Comparison of ENCODE assay signal across 14 mouse cellular contexts in the genomic region with DNA sequence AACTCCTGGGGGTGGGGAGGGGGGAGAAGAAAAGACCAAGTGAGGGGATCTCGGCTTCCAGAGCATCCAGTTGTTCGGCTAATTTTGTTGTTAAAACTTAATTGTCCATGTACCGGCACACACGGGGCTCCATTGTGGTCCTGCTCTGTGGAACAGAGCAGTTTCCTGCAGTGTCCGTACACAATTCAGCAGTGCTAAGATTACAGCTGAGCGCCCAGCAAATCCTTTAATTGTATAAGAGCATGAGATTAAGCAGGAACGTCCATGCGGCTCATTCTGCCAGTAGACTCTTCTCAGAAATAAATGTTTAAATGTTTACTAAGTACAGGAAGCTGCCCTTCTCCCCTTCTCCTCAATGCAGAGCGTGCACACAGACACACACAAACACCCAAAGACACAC. TPM values are rescaled to one million over a fixed set of nuclear protein-coding genes. Genes with fewer than 3 reads are reported as not detected.
A peak's percentile ranks its signal among the peaks of the same experiment; 100 is the strongest.
DNase-seq lines count a peak whose midpoint lies in the region; ATAC-seq lines count a peak whose summit lies in the region.
"Had no signal": no experiment of that assay in that cellular context is flagged by ENCODE, and none has a peak within 500 bp of the region (broad histone marks: within the 10 kb centered on the region; RNA-seq: fewer than 3 reads in every experiment).

No protein-coding gene starts in this region.

- peaks cover 15% of the 10 kb centered on the region; the same call in 1 of the 2 replicates for H3K4me1 ChIP-seq in forebrain, embryonic 11.5 days (replicated peaks; ENCODE audit: control insufficient read depth, insufficient read depth, low read length)
- H3K4me1 ChIP-seq in forebrain, embryonic 16.5 days (replicated peaks; ENCODE audit: control insufficient read depth, insufficient read depth, low read length) = peaks cover 20% of the 10 kb centered on the region
- H3K4me1 ChIP-seq in kidney, embryonic 15.5 days = peaks cover 12% of the 10 kb centered on the region; the same call in 1 of the 2 replicates

- H3K9me3 ChIP-seq in forebrain, embryonic 11.5 days (ENCODE audit: control insufficient read depth, low read length) = no peaks in the 10 kb centered on the region
- no peaks in the 10 kb centered on the region for H3K9me3 ChIP-seq in forebrain, embryonic 16.5 days (ENCODE audit: control insufficient read depth, low read length)
- no peaks in the 10 kb centered on the region for H3K9me3 ChIP-seq in kidney, embryonic 15.5 days (replicated peaks)

- ATAC-seq in forebrain, embryonic 11.5 days (replicated peaks; ENCODE audit: low FRiP score) = no peak
- ATAC-seq in forebrain, embryonic 16.5 days = no peak
- ATAC-seq in kidney, embryonic 15.5 days (replicated peaks; ENCODE audit: low FRiP score) = no peak
- ATAC-seq in frontal cortex, adult (ENCODE audit: low TSS enrichment) = no peak
- no peak for ATAC-seq in CD4-positive, CD25-positive, alpha-beta regulatory T cell, adult 4 months

- DNase-seq in forebrain, embryonic 11.5 days (ENCODE audit: low spot score) = no peak
- DNase-seq in kidney, adult 18-20 months = no peak
- DNase-seq in embryo, embryonic 10.5 days (ENCODE audit: low spot score) = peak; percentile 48
- peak; percentile 46 for DNase-seq in retina, adult 2 months (ENCODE audit: low read depth, low spot score)
- DNase-seq: adrenal gland, postnatal 10 days; heart, adult 2 months; heart, postnatal 4 days; kidney, postnatal 4 days; lung, adult 18-20 months had no signal

- peaks cover 29% of the 10 kb centered on the region for H3K27me3 ChIP-seq in forebrain, embryonic 11.5 days (ENCODE audit: control insufficient read depth, insufficient read depth, low read length)
- H3K27me3 ChIP-seq in forebrain, embryonic 16.5 days (replicated peaks; ENCODE audit: control insufficient read depth, insufficient read depth, low read length) = peaks cover 8% of the 10 kb centered on the region
- peaks cover 10% of the 10 kb centered on the region; the same call in 1 of the 2 replicates for H3K27me3 ChIP-seq in kidney, embryonic 15.5 days

- 7% methylated on average over 9 of the region's 9 CpGs for WGBS in forebrain, embryonic 11.5 days
- WGBS in forebrain, embryonic 16.5 days = 6% methylated on average over 9 of the region's 9 CpGs
- WGBS in kidney, embryonic 15.5 days = 25% methylated on average over 9 of the region's 9 CpGs

- H3K9ac ChIP-seq in forebrain, embryonic 11.5 days (ENCODE audit: low read length) = no peak overlapping the region
- H3K9ac ChIP-seq in forebrain, embryonic 16.5 days (replicated peaks; ENCODE audit: low read depth, low read length) = no peak overlapping the region
- 0 out of 2 replicates have a peak overlapping the region, but pooled peaks have one; percentile 1 for H3K9ac ChIP-seq in kidney, embryonic 15.5 days

- H3K4me2 ChIP-seq in forebrain, embryonic 11.5 days (ENCODE audit: low read depth, low read length, severe bottlenecking) = peak overlapping the region; percentile 33; the same call in 1 of the 2 replicates
- no peak overlapping the region for H3K4me2 ChIP-seq in forebrain, embryonic 16.5 days (ENCODE audit: low read length)
- peak overlapping the region; percentile 43; the same call in 1 of the 2 replicates for H3K4me2 ChIP-seq in kidney, embryonic 15.5 days

- no peaks in the 10 kb centered on the region for H3K36me3 ChIP-seq in forebrain, embryonic 11.5 days (ENCODE audit: control insufficient read depth, insufficient read depth, low read length)
- H3K36me3 ChIP-seq in forebrain, embryonic 16.5 days (ENCODE audit: control insufficient read depth, insufficient read depth) = peaks cover 3% of the 10 kb centered on the region; the same call in 1 of the 2 replicates
- no peaks in the 10 kb centered on the region for H3K36me3 ChIP-seq in kidney, embryonic 15.5 days

- no peak overlapping the region for H3K4me3 ChIP-seq in forebrain, embryonic 11.5 days (ENCODE audit: low read depth, low read length)
- no peak overlapping the region for H3K4me3 ChIP-seq in forebrain, embryonic 16.5 days (replicated peaks; ENCODE audit: low read length)
- H3K4me3 ChIP-seq in kidney, embryonic 15.5 days (replicated peaks) = 0 out of 2 replicates have a peak overlapping the region, but pooled peaks have one; percentile 12
- H3K4me3 ChIP-seq: heart, adult 2 months; myocyte had no signal

- H3K27ac ChIP-seq in forebrain, embryonic 11.5 days (ENCODE audit: low read depth, low read length) = no peak overlapping the region
- no peak overlapping the region for H3K27ac ChIP-seq in forebrain, embryonic 16.5 days (ENCODE audit: low read length)
- H3K27ac ChIP-seq in kidney, embryonic 15.5 days = no peak overlapping the region
- H3K27ac ChIP-seq: heart, adult 2 months had no signal

RNA-seq across cellular contexts. Expression of gene Hspa12a, which starts 38.1 kb away (rescaled TPM):
- polyA plus RNA-seq in forebrain, embryonic 11.5 days (2014; fragmentation: Nextera tagmentation; extraction: Ambion mirVana) = 6.5 and 7.4 TPM in 2 replicates
- 67.5 and 69.7 TPM in 2 replicates for polyA plus RNA-seq in forebrain, embryonic 16.5 days (2015; fragmentation: Nextera tagmentation; extraction: Ambion mirVana)
- polyA plus RNA-seq in kidney, embryonic 15.5 days (2015; fragmentation: Nextera tagmentation; extraction: Ambion mirVana) = 15.2 and 16.6 TPM in 2 replicates
- polyA plus RNA-seq in CD4-positive, CD25-positive, alpha-beta regulatory T cell, adult 4 months (2017; shearing (Covaris generic)) = 1 to 10 TPM in 1 of 2 experiments, under 1 TPM in 1; 0.98 to 2.1 TPM

RNA-seq across cellular contexts. Expression of gene Eno4, which starts 38.3 kb away (rescaled TPM):
- 0.98 and 1.9 TPM in 2 replicates for polyA plus RNA-seq in forebrain, embryonic 11.5 days (2014; fragmentation: Nextera tagmentation; extraction: Ambion mirVana)
- polyA plus RNA-seq in forebrain, embryonic 16.5 days (2015; fragmentation: Nextera tagmentation; extraction: Ambion mirVana) = 1.6 and 1.7 TPM in 2 replicates
- polyA plus RNA-seq in kidney, embryonic 15.5 days (2015; fragmentation: Nextera tagmentation; extraction: Ambion mirVana) = 0.42 and 0.65 TPM in 2 replicates
- not detected for polyA plus RNA-seq in CD4-positive, CD25-positive, alpha-beta regulatory T cell, adult 4 months (2017; shearing (Covaris generic))

Comparison
In these comparisons a context has a peak if more than half of its experiments do, and no peak if none do; other contexts are left out.
1. DNase-seq: peak in embryo, embryonic 10.5 days (single experiment) and retina, adult 2 months (single experiment); none in forebrain, embryonic 11.5 days (single experiment) and kidney, adult 18-20 months (single experiment).